Mouse (Mus musculus) macrophage (primary cell): ENCODE data around the gene Ptpre. TPM values are rescaled to one million over a fixed set of nuclear protein-coding genes. Genes with fewer than 3 reads are reported as not detected.
A peak's percentile ranks its signal among the peaks of the same experiment; 100 is the strongest.

ENCODE experiments used
- H3K27ac ChIP-seq: fragments of 350-480 bp; formaldehyde crosslinking; 2 replicates; pipeline ENCODE4 v1.9.0; 2021
- H3K36me3 ChIP-seq: fragments of 350-480 bp; formaldehyde crosslinking; 2 replicates; pipeline ENCODE4 v1.9.0; 2021; ENCODE audit errors: inconsistent target
- H3K4me3 ChIP-seq: fragments of 350-480 bp; formaldehyde crosslinking; 2 replicates; pipeline ENCODE4 v1.9.0; 2021; ENCODE audit errors: inconsistent target
- H3K79me2 ChIP-seq: fragments of 350-480 bp; formaldehyde crosslinking; 2 replicates; pipeline ENCODE4 v1.9.0; 2021; ENCODE audit errors: inconsistent target
- WGBS: methylation state at CpG from one replicate; pipeline ENCODE4 v1.1.7; 2026; ENCODE audit warnings: inconsistent platforms; ENCODE audit not compliant: missing documents; 5-methylcytosine and 5-hydroxymethylcytosine counted together
- polyA plus RNA-seq: library from polyadenylated mRNA; stranded (reverse); fragments of 250-400 nt; gene quantifications from 3 replicates; pipeline ENCODE4 v1.2.4, GENCODE M21; 2018; ENCODE audit warnings: inconsistent platforms

Ptpre gene
- polyA plus RNA-seq, 1 experiment from 2014 or later = 35.9 TPM

DNA sequence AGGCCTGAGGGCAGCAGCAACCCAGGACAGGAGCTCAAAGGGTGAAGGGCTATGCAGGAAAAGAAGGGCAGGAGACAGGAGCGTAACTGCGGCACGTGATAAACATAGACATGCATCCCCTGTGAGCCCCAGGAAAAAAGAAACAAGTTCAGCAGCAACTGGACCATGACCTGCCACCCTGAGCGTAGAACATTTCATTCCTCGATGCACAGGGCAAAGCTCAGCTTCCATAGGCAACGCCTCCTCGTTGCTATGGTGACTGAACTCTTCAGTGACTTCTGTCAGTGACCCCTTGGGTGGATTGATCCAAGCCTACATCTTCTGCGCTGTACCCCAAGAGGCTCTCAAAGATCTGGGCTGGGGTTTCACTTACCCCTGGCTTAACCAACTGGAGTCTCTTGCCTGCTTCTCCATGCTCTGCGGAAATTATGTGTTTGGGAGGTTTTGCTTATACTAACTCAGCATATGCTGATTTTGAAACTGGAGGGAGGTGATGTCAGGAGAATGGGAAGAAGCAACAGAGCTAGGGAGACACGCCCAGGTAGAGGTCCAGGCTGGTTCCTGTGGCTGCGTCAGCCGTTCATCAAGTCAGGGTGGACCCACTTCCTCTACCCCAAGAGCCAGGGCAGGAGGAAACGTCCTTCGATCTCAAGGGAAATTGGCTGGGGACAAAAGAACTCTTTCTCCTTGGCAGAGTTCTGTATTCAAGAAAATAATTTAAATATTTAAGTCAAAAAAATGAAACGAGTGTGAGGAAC lies 15.3 kb upstream of the Ptpre start:
- 64% methylated on average over 15 of the region's 15 CpGs for WGBS
- H3K27ac ChIP-seq = no peak overlapping the region
- H3K79me2 ChIP-seq = no peaks in the 10 kb centered on the region
- no peaks in the 10 kb centered on the region for H3K36me3 ChIP-seq
- H3K4me3 ChIP-seq = no peak overlapping the region

DNA sequence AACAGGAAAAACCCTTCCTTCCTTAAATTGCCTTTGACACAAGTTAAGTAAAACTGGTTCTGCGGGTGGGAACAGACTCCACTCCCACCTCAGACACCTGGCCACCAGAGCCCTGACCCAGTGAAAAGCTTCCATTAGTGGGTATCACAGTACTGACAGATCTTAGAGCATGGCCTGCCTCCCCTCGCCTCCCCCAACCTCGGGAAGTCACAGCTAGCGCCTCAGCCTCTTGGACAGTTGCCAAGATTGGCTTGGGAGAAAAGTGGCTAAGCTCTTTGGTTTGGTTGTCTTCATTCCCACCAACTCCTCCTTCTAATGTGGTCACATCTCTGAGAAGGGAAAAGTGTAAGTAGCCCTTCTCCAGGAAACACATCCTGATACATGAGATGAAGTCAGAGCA lies 13.3 kb upstream of the Ptpre start:
- Histone ChIP-seq H3K36me3 (no peaks in the 10 kb centered on the region), H3K4me3 (no peak overlapping the region), H3K79me2 (no peaks in the 10 kb centered on the region), H3K27ac (no peak overlapping the region)
- WGBS = 29% methylated on average over 4 of the region's 4 CpGs

DNA sequence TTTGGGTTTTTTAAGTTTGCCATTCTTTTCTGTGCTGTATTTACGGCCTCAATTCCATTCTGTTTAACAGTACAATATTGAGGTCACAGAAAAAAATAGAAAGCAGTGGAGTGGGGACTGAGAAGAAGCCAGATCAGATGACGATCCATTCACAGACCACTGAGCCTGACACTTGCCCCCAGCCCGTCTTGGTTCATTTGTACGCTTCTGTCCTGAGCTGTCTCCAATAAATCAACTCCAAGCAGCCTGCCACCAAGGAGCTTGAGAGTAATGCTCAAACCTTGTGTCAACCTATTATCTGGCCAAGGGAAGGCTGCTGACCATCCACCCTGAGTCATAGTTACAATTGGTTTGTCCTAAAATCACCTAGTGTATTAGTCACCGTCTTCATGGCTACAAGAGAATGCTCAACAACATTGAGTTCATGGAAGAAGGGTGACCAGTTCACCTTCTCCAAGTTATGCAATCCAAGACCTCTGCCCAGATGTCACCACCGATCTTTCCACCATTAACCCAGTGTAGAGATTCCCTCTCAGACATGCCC lies 12.8 kb upstream of the Ptpre start:
- Histone ChIP-seq H3K4me3 (no peak overlapping the region), H3K27ac (no peak overlapping the region), H3K79me2 (no peaks in the 10 kb centered on the region), H3K36me3 (no peaks in the 10 kb centered on the region)
- WGBS = 93% methylated on average over 6 of the region's 6 CpGs

DNA sequence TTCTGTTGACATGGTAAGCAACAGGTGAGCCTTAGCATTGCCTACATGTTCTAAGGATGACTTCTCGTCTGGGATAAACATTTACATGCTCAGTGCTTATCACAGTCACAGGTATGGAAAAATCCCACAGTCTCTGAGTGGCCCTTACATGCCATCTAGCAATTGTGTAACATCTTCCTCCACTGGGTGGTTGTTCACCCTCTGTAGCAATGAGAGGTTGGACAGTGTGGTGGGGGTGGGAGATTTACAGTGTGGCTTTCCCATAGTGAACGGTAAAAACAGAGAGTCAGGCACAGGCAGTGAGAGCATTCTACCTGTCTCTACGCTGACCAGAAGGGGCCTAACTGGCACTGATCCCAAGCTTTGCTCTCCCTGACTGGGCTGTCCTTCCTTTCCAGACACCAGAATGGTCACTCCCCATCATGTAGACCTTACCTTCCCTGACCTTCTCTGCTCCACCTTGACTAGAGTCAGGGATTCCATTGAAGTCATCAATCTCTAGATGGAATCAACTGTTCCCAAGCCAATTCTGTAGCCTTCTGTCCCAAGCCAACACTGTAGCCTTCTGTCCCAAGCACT lies 10.6 kb upstream of the Ptpre start:
- Histone ChIP-seq H3K4me3 (no peak overlapping the region), H3K79me2 (no peaks in the 10 kb centered on the region), H3K27ac (no peak overlapping the region), H3K36me3 (no peaks in the 10 kb centered on the region)
- 52% methylated on average over 3 of the region's 3 CpGs for WGBS

DNA sequence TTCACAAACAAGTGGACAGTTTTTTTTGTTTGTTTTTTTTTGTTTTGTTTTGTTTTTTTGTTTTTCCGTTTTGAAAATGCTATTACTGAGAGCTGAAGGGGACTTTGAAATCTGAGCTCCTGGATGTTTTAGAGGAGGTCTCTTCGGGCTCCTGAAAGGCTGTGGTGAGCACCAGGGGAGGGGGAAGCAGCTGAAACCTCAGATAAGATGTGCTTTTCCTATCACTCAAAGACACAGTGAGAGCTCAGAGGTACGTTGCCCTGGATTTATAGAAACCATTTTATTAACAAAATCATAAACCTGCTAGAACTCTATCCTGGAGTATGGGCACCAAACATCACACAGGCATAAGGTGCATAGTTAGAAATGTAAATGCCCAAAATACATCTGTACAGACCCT lies 10.1 kb upstream of the Ptpre start:
- Histone ChIP-seq H3K36me3 (no peaks in the 10 kb centered on the region), H3K79me2 (no peaks in the 10 kb centered on the region), H3K27ac (no peak overlapping the region), H3K4me3 (no peak overlapping the region)
- WGBS = 35% methylated on average over 3 of the region's 3 CpGs

DNA sequence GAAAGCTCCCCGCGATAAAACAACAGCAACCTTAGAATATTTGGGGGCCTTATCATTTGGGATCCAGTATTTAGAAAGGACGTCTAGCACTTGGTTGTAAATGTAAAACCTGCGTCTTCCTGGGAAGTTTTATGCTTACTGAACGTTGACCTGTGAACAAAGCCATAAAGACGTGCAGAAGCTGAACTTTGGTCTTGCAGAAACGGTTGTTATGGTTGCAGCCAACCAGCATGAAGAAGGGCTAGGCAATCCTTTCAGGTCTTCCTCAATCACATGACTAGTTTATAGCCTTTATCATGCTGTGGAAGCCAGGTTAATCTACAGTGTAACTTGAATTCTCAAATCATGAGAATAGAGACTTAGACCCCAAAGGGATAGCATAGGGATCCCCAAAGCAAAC lies 8.8 kb upstream of the Ptpre start, which contains the start of gene Clrn3:
Gene Clrn3 (minus strand): TSS at position 140 of the 400 bp plus-strand sequence.
- no peaks in the 10 kb centered on the region for H3K36me3 ChIP-seq
- H3K79me2 ChIP-seq = no peaks in the 10 kb centered on the region
- H3K4me3 ChIP-seq = no peak within 1 kb of the TSS
- 99% methylated on average over 7 of the region's 7 CpGs for WGBS
- no peak within 1 kb of the TSS for H3K27ac ChIP-seq

DNA sequence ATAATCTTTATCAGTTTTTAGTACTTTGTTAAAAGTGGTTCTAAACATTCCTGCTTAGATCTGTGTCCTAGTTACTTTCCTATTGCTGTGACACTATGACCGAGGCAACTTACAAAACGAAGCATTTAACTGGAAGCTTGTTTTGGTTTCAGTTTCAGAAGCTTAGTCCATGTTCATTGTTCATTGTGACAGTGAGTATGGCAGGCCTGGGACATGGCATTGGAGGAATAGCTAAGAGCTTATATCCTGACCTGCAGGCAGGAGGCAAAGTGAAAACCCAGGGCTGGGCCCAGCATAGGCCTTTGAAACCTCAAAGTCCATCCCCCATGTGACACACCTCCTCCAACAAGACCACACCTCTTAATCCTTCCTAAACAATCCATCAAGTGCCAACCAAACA lies 8.2 kb upstream of the Ptpre start:
- Histone ChIP-seq H3K4me3 (no peak overlapping the region), H3K79me2 (no peaks in the 10 kb centered on the region), H3K36me3 (no peaks in the 10 kb centered on the region), H3K27ac (no peak overlapping the region)
- 69% methylated on average over 2 of the region's 2 CpGs for WGBS

DNA sequence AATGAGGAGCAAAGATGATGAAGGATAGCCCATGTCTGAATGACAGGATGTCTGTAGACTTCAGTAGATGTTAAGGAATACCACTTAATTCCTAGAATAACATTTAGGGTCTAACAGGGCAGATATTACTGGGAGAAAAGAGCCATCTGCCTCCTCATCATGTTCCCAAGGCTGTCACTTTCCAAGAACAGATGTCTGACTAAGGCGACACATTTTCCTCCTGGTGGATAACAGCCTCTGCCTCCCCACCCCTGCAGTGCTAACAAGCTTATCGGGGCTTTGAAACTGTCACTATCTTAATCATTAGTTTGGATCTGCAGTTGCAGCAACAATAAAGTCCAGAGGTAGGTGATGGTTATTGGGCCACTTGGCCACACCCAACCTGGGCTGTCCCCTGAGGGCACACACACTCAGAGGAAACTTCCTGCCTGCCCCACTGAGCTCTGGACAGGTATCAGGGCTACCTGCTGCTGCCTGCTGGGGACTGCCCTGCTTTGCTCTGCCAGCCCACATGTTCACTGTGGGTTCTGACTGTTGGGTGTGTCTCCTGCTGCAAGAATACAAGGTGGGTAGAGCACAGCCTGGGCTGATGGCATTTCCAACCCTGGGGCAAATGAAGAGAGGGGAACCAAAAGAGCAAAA lies 2.6 kb upstream of the Ptpre start:
- no peaks in the 10 kb centered on the region for H3K36me3 ChIP-seq
- H3K4me3 ChIP-seq = no peak overlapping the region
- H3K79me2 ChIP-seq = no peaks in the 10 kb centered on the region
- H3K27ac ChIP-seq = no peak overlapping the region
- WGBS = 97% methylated on average over 2 of the region's 2 CpGs

DNA sequence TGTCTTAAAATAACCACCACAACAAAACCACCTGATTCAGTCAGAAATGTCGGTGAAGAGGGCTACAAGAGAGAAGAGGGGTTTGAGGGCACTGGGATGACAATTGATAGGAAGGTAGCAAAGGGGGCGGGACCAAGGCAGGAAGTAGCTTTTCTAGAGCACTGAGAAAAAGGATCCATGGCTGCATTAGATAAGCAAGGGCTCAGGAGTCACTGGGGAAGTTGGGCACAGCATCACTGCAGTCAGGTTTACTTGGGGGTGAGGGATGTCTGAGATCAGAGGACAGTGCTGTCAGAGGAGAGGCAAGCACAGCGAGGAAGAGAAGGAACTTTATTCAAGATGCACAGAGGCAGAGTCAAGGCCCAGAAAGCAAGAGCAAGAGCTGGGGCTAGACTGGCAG lies 1.4 kb upstream of the Ptpre start:
- Histone ChIP-seq H3K4me3 (no peak overlapping the region), H3K27ac (no peak overlapping the region), H3K36me3 (no peaks in the 10 kb centered on the region), H3K79me2 (no peaks in the 10 kb centered on the region; the same call in 1 of the 2 replicates)
- WGBS = 33% methylated on average over 3 of the region's 3 CpGs

DNA sequence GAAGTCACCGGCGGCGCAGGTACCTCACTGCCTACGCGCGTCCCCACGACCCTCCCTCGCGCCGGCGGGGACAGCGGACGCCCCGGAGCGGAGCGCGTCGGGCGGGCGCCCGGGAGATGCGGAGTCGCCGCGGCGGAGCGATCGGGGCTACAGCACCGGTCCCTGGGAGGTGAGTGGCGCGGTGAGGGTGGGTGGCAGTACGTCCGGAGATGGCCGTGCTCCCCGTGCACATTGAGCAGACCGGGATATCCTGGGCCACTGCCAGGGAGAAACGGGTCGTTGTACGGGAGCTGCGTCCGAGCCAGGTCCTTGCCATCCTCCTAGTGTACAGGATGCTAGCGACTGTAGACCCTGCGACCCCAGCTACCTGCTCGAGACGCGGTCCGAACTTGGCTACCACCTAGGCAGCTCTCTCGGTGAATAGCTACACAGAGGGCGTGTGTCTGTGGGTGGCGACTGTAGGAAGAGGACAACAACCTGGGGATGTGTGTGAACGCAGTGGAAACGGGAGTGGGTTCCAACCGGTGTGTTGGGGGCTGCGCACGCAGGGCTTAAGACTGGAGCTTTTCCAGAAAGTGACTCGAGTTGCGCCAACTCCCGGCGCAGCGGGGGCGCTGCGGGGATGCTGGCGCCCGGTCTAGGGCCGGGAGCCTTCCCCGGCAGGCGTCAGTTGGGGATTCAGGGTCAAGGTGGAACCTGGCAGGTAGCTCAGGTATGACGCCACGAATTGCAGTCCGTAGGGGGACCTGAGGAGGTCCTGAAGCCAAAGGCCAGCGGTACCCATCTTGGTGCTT lies 864 bp downstream of the Ptpre start:
- peak overlapping the region; percentile 28 for H3K4me3 ChIP-seq
- 2% methylated on average over 67 of the region's 71 CpGs for WGBS
- H3K27ac ChIP-seq = no peak overlapping the region
- no peaks in the 10 kb centered on the region; the same call in 1 of the 2 replicates for H3K79me2 ChIP-seq
- H3K36me3 ChIP-seq = no peaks in the 10 kb centered on the region

DNA sequence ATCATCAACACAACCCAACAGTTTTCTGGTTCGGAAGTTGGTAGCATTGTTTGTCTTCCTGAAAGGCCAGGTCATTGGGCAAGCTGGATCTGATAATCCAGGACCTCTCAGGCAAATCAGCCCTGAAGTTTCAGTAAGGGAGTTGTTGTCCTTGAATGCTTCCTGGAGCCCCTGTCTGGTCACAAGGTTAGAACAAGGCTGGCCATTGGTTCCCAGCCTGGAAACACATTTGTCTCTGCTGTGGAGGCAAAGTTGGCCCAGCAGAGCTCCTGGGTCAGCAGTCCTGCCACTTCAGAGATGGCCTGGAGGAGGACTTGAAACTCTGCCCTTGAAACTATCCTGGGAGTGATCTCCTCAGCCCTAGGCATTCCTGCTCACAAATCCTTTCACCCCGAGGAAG lies 2.1 kb downstream of the Ptpre start:
- Histone ChIP-seq H3K27ac (no peak overlapping the region), H3K79me2 (peaks cover 5% of the 10 kb centered on the region; the same call in 1 of the 2 replicates), H3K36me3 (no peaks in the 10 kb centered on the region), H3K4me3 (no peak overlapping the region)
- 52% methylated on average over 2 of the region's 2 CpGs for WGBS

DNA sequence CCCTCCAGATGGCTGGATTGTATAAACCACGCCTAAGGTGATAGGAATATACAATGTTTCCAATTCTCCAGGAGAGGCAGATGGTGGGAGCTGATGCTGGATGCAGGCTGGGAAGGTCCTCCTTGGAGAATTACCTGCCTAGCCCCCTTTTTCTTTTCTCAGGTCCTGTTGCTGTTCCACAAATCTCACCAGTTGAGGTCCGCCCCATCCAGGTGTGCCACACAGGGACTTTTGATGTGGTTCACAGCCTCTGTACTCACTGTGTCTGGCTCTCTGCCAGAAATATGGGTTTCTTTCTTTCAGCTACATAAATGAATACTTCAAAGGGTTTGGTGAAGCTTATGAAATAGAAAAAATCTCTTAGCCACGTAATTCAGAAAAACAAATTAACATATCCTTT lies 5.0 kb downstream of the Ptpre start:
- Histone ChIP-seq H3K36me3 (no peaks in the 10 kb centered on the region), H3K4me3 (no peak overlapping the region), H3K27ac (no peak overlapping the region), H3K79me2 (peaks cover 5% of the 10 kb centered on the region; the same call in 1 of the 2 replicates)
- 77% methylated on average over 3 of the region's 3 CpGs for WGBS

DNA sequence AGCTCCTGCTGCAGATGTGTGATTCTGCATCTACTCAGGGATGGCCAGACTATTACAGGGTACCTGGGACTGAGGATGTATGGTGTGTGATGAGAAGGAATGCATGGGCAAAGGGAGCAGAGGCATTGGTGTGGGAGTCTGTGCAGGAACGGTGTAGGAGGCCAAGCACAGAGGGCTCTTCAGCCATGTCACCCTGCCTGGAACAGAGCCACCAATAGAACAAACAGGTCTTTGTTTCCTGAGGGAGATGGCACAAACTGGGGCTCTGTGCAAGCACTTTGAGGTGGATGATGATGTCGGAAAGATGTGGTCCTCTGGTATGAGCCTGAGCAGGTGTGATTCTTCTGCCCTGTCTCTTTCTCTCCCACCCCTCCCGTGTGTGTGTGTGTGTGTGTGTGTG lies 5.8 kb downstream of the Ptpre start:
- WGBS = 35% methylated on average over 2 of the region's 3 CpGs
- Histone ChIP-seq H3K27ac (no peak overlapping the region), H3K79me2 (peaks cover 5% of the 10 kb centered on the region; the same call in 1 of the 2 replicates), H3K4me3 (no peak overlapping the region), H3K36me3 (no peaks in the 10 kb centered on the region)

DNA sequence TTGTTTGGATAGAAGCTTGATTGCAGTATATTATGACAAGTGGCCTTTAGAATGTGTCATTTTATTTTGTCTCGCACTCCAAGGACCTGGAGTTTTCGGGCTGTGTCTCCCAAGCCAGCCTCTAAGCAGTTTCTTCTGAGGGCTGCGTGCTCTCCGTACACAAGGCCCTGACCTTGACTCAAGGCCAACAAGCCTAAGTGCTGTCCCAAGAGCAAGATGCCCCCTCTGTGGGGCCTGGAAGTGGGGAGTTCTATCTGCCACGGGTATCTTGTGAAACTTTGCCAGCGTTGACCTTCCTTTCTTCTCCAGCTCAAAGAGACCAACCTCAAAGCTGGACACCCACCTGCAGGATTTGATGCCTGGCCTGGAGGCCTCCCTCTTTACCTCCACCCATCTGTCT lies 7.0 kb downstream of the Ptpre start:
- Histone ChIP-seq H3K36me3 (no peaks in the 10 kb centered on the region), H3K27ac (no peak overlapping the region), H3K79me2 (peaks cover 5% of the 10 kb centered on the region; the same call in 1 of the 2 replicates), H3K4me3 (no peak overlapping the region)
- WGBS = 85% methylated on average over 6 of the region's 6 CpGs
